7 mouse cellular contexts compared by ENCODE assay signal in the genomic region with DNA sequence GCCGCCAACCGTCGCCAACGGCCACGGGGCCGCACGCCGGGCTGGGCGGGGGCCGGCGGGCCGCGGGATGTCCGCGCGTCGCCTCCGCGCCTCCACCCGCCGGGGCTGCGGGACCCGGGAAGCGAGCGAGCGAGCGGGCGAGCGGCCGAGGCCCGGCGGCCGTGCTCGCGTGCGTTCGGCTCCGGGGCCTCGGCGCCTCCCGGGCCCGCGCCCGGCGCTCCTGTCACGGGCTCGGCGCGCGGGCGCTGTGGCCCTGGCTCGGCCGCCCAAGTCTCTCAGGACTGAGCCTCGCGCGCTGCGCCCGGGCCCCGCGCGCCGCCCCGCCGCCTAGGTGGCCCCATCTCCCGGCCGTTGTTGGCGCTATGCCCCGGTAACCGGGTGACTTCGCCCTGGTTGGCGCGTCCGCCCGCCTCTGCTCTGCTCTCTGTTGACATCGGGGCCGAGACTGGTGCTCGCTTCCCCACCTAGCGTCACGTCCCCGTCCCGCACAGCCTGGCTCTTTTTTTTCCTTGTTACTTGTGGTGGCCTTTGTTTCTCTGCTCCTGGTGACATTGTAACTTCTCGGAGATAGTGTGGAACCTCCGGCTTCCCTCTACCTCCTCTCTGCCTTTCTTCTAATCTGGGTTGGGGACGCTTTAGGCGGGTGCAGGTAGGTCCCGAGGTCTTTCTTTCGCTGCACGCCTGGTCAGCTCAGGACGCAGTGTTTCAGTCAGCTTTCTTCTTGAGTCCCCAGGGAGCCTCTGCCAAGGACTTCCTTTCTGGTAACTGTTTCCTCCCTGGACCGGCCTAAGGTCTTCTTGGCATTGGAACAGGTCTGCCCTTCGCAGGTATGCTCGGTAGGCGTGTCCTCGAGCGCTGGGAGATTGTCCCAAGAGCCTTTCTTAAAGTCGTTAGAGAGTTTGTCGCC. TPM values are rescaled to one million over a fixed set of nuclear protein-coding genes. Genes with fewer than 3 reads are reported as not detected.
DNase-seq lines count a peak whose midpoint lies in the region; TF ChIP-seq lines count a peak whose summit lies in the region.

No protein-coding gene starts in this region.

- WGBS in midbrain, embryonic 10.5 days = 1% methylated on average over 97 of the region's 97 CpGs

- intact Hi-C loops in gastrocnemius, adult 2 months (cut with DNase I) = no loop called here
- intact Hi-C loops in left cerebral cortex, postnatal 36 days (cut with DNase I) = no loop called here

- H3K27ac ChIP-seq in gastrocnemius, adult 2 months = peak overlapping the region; percentile 98
- H3K27ac ChIP-seq in midbrain, embryonic 10.5 days (replicated peaks) = peak overlapping the region; percentile 97

- DNase-seq in adipocyte (ENCODE audit: low spot score) = peak; percentile 80
- DNase-seq in cerebellum, postnatal 10 days = peak; percentile 86 to 89
- peak; percentile 90 for DNase-seq in gastrocnemius, adult 2 months
- peak; percentile 67 for DNase-seq in induced T-regulatory cell, adult 2 months (ENCODE audit: low read depth)
- DNase-seq in left cerebral cortex, postnatal 36 days (ENCODE audit: low spot score in 2 of 2) = peak; percentile 54 to 55
- DNase-seq in midbrain, embryonic 10.5 days (ENCODE audit: low spot score) = peak; percentile 61
- peak; percentile 47 to 60 for DNase-seq in spleen, postnatal 36 days (ENCODE audit: low spot score in 2 of 2)

- no peaks in the 10 kb centered on the region for H3K9me3 ChIP-seq in midbrain, embryonic 10.5 days (replicated peaks)

- peaks cover 54% of the 10 kb centered on the region for H3K4me1 ChIP-seq in midbrain, embryonic 10.5 days

- peaks cover 35% of the 10 kb centered on the region for H3K36me3 ChIP-seq in midbrain, embryonic 10.5 days

- H3K4me3 ChIP-seq in gastrocnemius, adult 2 months = peak overlapping the region; percentile 96
- H3K4me3 ChIP-seq in midbrain, embryonic 10.5 days = peak overlapping the region; percentile 98

- peak; percentile 37; the same call in 1 of the 2 replicates for TF ChIP-seq CTCF in gastrocnemius, adult 2 months (IDR thresholded peaks at IDR 0.05)

- 0 out of 2 replicates have a peak, but pooled peaks cover 5% of the 10 kb centered on the region for H3K27me3 ChIP-seq in midbrain, embryonic 10.5 days (ENCODE audit: low read depth, poor library complexity, severe bottlenecking)

RNA-seq across cellular contexts. Expression of a gene that starts 1.5 kb away (rescaled TPM):
- 10 to 100 TPM in 1 of 2 experiments, 1 to 10 TPM in 1; 8.8 to 18.7 TPM for total RNA-seq in gastrocnemius, adult 2 months (2021)
- total RNA-seq in left cerebral cortex, postnatal 36 days (2021) = 10 to 100 TPM; 25.8 to 47.8 TPM
- 53.2 and 64.6 TPM in 2 replicates for polyA plus RNA-seq in midbrain, embryonic 10.5 days (2016; fragmentation: Nextera tagmentation; extraction: Ambion mirVana)

RNA-seq across cellular contexts. Expression of a gene that starts 6.3 kb away (rescaled TPM):
- total RNA-seq in gastrocnemius, adult 2 months (2021) = not detected
- total RNA-seq in left cerebral cortex, postnatal 36 days (2021) = not detected
- polyA plus RNA-seq in midbrain, embryonic 10.5 days (2016; fragmentation: Nextera tagmentation; extraction: Ambion mirVana) = 0.27 and 0.30 TPM in 2 replicates

RNA-seq across cellular contexts. Expression of a gene that starts 43.5 kb away (rescaled TPM):
- 1 to 10 TPM; 1.0 to 1.3 TPM for total RNA-seq in gastrocnemius, adult 2 months (2021)
- 10 to 100 TPM; 61.9 to 73.8 TPM for total RNA-seq in left cerebral cortex, postnatal 36 days (2021)
- polyA plus RNA-seq in midbrain, embryonic 10.5 days (2016; fragmentation: Nextera tagmentation; extraction: Ambion mirVana) = 29.3 and 32.7 TPM in 2 replicates

Comparison
In these comparisons a context has a peak if more than half of its experiments do, and no peak if none do; other contexts are left out.
1. Peak in every context shown above with its lines: DNase-seq, H3K4me3 ChIP-seq and H3K27ac ChIP-seq.
2. RNA of a gene that starts 43.5 kb away (total RNA-seq): 61.9 to 73.8 TPM in left cerebral cortex, postnatal 36 days; 1.0 to 1.3 TPM in gastrocnemius, adult 2 months; every median in the first group is over 10 times any median in the second.